Mouse (Mus musculus): ENCODE results near the gene Trim30a.
A peak's percentile ranks its signal among the peaks of the same experiment; 100 is the strongest.
"Not testable (repeated sequence)": the region's sequence is repeated elsewhere in the genome, so short reads cannot be mapped to it uniquely, and the experiment has no call there.

Trim30a gene

GRCm38 (mm10) chr7:104465065-104465744 lies at the start of gene Trim30a:
Gene Trim30a (minus strand): TSS chr7:104465193.
- DNase-seq (ENCODE audit: low spot score) = no peak

- not testable (repeated sequence) for DNase-seq (ENCODE audit: low spot score)
Measured at GRCm38 (mm10) chr7:104507421-104508065, 42.5 kb upstream of the Trim30a start, which contains the start of gene Trim30d. Gene Trim30d (minus strand): TSS chr7:104507849.

- DNase-seq (ENCODE audit: low spot score) = peak; percentile 6
Measured at GRCm38 (mm10) chr7:104501589-104502371, 36.8 kb upstream of the Trim30a start.

GRCm38 (mm10) chr7:104501186-104501585 lies 36.2 kb upstream of the Trim30a start:
- not testable (repeated sequence) for DNase-seq (ENCODE audit: low spot score)

GRCm38 (mm10) chr7:104499464-104499863 lies 34.5 kb upstream of the Trim30a start:
- DNase-seq (ENCODE audit: low spot score) = not testable (repeated sequence)

GRCm38 (mm10) chr7:104445961-104446645 lies 18.9 kb downstream of the Trim30a start:
- no peak for DNase-seq (ENCODE audit: low spot score)

- no peak for DNase-seq (ENCODE audit: low spot score)
Measured at GRCm38 (mm10) chr7:104404460-104404950, 60.5 kb downstream of the Trim30a start.

- no peak for DNase-seq (ENCODE audit: low spot score)
Measured at GRCm38 (mm10) chr7:104401140-104401539, 63.9 kb downstream of the Trim30a start.

GRCm38 (mm10) chr7:104400698-104401097 lies 64.3 kb downstream of the Trim30a start, which contains the start of gene Trim30c:
Gene Trim30c (minus strand): TSS chr7:104400837.
- DNase-seq (ENCODE audit: low spot score) = no peak

- no peak for DNase-seq (ENCODE audit: low spot score)
Measured at GRCm38 (mm10) chr7:104398492-104398891, 66.5 kb downstream of the Trim30a start.

GRCm38 (mm10) chr7:104369736-104370414 lies 95.1 kb downstream of the Trim30a start, which contains the start of gene Trim30b:
Gene Trim30b (minus strand): TSS chr7:104369884.
- no peak for DNase-seq (ENCODE audit: low spot score)

- no peak for DNase-seq (ENCODE audit: low spot score)
Measured at GRCm38 (mm10) chr7:104366339-104366738, 98.7 kb downstream of the Trim30a start.
